Mouse (Mus musculus) testis, adult 2 months (tissue): Measurements from ENCODE around the gene Rtkn.

Source experiments
- CTCF ChIP-seq: fragments of 200-500 bp; IDR thresholded peaks from 2 replicates; pipeline ENCODE4 v1.5.1; 2012; ENCODE audit warnings: low read depth, mild to moderate bottlenecking, inconsistent platforms, low read length, moderate library complexity; ENCODE audit not compliant: control insufficient read depth, insufficient read depth, insufficient replicate concordance
- POLR2A ChIP-seq: fragments of 200-500 bp; IDR thresholded peaks from 2 replicates; pipeline ENCODE4 v1.6.1; 2012; ENCODE audit warnings: low read depth, mild to moderate bottlenecking, inconsistent platforms, low read length, moderate library complexity; ENCODE audit not compliant: control insufficient read depth

DNA sequence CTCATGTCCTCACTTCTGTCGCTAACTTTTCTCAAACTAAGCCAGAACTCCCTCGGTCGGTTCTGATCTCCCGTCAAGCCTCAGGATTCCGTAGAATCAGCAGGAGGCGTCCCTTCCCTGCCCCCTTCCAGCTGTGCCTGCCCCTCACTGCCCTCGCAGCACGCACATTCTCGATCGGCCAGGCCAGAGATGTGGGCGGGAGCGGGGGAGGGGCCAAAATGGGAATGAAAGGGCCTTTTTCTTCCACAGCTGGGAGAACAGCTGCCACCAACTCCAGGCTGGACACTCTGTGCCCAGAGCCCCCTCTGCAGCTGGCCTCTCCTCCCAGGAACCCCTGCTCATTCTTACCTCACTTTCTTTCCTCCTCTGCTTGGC, 2.3 kb downstream of the Rtkn start:
- TF ChIP-seq POLR2A = no peak
- TF ChIP-seq CTCF = no peak
